Mouse (Mus musculus) regulatory T cell (primary cell): Measurements from ENCODE around the gene Tfe3.
"Not testable (repeated sequence)": the region's sequence is repeated elsewhere in the genome, so short reads cannot be mapped to it uniquely, and the experiment has no call there.

Experiments
- in situ Hi-C: fragments of 300-600 bp; cut with MboI, MseI; formaldehyde crosslinking; loops from one replicate; pipeline ENCODE4 v1.15.1; 2025; ENCODE audit warnings: high pct_unique_total_duplicates

Tfe3 gene

DNA sequence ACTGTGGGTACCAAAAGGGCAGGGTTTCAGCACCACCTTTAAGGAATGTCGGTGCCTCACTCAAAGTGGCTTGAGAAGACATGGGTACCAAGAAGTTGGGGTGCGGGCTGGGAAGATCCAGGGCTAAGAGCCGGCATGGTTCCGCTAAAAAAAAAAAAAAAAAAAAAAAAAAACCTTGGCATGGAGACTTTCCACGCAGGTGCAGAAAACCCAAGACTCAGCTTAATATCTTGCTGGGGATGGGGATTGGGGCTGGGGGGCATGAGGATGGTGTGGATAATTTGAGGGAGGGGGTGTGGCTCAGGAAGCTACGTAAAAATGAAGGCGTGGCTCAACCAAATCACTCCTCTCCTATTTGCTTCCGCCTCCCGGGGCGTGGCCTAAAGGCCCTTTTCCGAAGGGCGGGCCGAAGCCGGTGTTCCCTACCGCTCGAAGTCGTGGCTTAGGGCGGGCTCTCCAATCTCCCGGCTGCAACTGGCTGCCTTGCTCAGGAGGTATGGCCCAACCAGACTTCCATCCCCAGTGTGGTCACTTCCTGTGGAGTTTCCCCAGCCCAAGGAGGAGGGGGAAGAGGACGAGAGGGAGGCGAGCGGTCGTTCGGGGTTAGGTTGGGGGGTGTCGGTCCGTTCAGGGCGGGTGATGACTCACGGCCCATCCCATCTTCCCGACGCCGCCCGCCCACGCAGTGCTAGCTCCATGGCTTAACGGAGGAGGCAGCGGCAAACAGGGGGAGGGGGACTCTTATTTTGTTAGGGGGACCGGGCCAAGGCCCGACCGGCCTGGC lies at the start of gene Tfe3:
Gene Tfe3, plus strand, starts transcription at position 424 of the 784 bp plus-strand sequence.
- in situ Hi-C loops: no loop called here

DNA sequence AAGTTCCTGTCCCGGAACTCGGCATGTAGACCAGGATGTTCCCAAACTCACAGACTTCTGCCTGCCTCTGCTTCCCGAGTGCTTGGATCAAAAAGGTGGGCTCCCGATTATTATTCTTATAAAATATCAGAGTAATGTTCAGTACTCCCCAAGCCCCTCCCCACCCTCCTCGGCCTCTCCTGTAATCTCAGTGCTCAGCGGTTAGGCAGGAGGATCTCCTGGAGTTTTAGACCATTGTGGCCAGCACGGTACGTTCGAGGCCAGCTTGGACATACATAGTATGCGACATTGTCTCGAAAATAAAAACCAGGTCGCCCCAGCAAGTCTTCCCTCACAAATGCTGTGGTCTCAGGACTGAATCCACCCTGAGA lies 48.6 kb upstream of the Tfe3 start:
- in situ Hi-C loops: loop anchor here (5.0 kb wide), 1 partner anchor 384 kb away; no protein-coding TSS in a partner anchor

DNA sequence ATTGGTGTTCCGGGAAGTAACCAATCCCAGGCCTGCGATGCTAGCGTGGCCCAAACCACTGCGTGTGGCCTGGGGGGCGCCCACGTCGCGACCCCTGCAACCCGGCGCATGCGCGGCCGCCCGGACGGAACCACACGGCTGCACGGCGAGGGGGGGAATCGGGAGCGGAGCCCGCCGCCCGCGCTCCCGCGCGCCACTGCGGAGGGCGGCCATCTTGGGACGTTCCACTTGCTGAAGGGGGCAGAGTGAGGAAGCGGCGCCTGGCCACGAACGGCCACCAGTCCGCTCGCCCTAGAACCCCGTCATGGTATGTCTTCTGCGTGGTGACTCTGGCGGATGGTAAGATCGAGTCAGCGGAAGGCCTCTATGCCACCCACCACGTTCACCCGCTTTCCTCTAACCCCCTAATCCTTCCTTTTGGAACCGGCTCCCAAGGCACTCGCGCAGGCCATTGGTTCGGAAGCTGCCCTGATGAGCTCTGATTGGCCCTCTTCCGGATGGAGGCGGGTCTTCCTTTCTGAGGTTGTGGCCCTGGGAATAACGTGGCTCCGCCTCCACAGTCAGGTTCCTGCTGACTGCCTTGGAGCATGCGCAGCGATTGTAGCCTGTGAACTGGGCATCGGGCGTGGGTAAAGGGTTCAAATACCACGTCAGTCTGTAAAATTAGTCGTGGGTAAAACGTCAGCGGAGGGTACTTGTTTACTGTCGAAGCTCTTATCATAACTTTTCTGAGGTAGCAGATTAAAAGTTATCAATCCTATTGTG lies 48.0 kb upstream of the Tfe3 start, which contains the start of gene Wdr45:
Gene Wdr45, plus strand, starts transcription at position 199 of the 765 bp plus-strand sequence.
- in situ Hi-C loops: loop anchor here (5.0 kb wide), 1 partner anchor 383 kb away; no protein-coding TSS in a partner anchor

DNA sequence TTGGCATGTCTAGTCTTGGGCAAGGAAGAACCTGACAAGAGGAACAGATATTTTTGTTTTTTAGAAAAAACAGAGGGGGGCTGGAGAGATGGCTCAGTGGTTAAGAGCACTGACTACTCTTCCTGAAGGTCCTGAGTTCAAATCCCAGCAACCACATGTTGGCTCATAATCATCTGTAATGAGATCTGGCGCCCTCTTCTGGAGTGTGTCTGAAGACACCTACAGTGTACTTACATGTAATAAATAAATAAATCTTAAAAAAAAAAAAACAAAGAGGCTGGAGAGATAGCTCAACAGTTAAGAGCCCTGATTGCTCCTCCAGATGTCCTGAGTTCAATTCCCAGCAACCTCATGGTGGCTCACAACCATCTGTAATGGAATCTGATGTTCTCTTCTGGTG lies 46.3 kb upstream of the Tfe3 start:
- in situ Hi-C loops: not testable (repeated sequence)

DNA sequence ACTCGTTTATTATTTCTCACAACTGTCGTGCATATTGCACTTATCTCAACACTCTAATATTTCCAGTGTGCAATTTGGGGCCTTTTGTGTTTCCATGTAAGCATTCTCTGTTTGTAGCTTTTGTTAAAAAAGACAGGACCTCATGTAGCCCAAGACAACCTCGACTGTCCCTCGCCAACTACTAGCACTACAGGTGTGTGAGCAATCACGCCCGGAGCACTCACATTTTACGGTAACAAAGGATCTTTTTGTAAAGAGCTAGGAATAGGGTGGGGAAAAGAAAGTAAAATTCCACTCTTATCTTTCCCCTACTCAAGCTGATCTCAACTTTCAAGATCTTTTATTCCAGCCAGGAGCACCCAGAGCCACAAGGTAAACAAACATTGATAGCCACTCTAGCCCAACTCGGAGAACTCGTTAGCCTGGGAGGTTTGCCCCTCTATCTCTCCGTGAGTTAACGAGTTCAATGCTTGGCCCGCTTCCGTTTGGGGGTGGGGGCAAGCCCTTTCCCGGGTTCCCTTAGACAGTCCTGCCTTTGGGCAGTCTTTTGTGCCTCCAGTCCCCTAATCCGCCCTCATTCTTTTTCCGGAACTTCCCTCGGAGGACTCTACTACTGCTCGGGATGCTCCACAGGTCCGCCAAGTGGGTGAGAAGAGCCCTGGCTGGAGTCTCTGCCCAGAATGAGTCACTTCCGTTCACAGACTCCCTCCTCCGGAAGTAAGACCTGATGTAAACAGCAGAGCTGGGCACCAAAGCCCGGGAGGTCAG lies 40.7 kb upstream of the Tfe3 start, which contains the start of gene Gm45208:
Gene Gm45208, plus strand, starts transcription at position 732 of the 768 bp plus-strand sequence.
- in situ Hi-C loops: no loop called here

DNA sequence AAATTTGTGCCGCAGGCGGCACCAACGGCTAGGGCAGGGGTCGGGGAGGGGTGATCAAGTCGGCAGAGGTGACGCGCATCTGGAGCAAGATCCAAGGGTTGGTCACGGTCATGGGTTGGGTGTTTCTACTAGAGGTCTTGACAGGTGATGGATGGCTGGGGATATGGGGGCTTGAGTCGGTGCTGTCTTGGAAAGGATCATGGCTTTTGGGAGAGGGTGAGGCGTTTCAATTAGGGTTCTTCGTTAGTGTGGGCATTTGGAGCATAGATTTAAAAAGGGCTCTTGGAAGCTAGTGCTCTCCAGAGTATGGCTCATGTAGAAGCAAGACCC lies 40.1 kb upstream of the Tfe3 start:
- in situ Hi-C loops: no loop called here

DNA sequence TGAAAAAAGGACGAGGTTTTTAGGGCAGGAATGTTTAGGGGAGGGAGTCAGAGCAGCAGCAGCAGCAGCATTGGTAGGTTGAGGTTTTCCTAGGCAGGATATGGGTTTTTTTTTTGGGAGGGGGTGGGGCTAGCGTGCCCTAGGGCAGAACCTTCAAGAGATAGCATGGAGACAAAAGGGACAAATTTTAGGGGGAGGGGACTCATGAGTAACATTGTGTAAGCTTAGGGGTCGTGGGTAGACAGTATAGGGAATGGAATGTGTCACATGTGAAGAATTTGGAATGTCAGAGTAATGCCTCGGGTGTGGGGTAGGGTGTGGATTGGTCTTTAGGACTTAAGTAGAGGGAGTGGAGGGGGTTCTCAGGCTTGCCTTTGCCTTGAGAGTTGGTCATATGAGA lies 39.7 kb upstream of the Tfe3 start:
- in situ Hi-C loops: no loop called here

DNA sequence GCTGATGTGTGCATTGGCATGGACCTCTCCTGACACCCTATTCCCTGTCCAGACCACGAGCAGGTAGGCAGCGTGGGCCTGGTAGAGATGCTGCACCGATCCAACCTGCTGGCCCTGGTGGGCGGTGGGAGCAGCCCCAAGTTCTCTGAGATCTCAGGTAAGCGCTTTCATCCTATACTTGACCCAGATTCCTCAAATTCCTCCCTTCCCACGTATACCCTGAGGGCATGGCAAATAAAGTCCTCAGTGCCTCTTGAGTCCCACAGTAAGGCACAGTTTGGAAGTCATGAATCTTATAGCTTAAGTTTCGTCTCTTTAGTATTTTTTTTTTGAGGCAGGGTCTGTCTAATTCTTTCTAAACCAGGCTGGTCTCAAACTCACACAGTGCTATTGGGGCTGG lies 38.2 kb upstream of the Tfe3 start:
- in situ Hi-C loops: no loop called here

DNA sequence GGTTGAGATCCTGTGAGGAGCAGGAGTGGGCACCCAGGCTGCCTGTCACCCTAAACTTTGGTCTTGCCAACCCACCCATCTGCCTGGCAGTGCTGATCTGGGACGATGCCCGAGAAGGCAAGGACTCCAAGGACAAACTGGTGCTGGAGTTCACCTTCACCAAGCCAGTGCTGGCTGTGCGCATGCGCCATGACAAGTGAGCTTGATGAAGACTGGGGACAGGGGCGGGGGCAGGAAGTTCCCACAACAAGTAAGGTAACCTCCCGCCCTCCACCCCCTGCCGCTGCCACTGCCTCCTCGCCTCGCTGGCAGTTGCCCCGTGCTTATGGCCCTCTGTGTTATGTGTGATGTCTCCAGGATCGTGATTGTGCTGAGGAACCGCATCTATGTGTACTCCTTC lies 36.5 kb upstream of the Tfe3 start:
- in situ Hi-C loops: no loop called here

DNA sequence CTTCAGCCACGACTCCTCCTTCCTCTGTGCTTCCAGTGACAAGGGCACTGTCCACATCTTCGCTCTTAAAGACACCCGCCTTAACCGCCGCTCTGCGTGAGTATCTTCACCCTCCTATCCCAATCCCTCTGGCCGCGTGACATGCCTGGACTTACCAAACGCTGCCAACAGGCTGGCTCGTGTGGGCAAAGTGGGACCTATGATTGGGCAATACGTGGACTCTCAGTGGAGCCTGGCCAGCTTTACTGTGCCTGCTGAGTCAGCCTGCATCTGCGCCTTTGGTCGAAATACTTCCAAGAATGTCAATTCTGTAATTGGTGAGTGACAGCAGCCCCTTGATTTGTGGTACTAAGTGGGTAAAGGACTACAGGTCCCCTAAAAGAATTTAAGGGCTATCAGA lies 35.2 kb upstream of the Tfe3 start:
- in situ Hi-C loops: no loop called here

DNA sequence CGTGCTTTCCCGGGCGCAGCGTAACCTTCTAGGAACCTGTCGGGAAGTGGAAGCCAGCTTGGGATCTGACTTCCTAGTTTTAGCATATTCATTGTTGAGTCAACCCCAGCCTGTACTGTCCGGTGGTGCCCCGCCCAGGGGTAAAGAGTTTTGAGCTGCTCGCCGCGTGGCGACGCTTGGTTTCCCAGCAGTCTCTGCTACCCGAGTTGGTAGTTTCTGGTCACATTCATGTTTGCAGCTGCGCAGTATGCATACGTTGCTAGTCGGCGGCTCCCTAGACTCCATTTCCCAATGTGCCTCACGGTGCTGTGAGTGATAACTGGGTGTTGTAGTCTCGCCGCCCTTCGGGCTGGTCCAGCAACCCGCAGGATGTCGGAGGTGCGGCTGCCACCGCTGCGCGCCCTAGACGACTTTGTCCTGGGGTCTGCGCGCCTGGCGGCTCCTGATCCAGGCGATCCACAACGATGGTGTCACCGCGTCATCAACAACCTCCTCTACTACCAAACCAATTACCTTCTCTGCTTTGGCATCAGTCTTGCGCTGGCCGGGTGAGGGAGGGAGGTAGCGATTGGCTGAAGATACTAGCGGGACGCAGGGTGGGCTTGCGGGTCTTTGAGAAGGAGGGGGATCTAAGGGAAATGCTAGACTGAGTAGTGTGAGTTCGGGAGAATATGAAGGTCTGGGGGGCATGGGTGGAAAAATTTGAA lies 34.0 kb upstream of the Tfe3 start, which contains the start of gene Praf2:
Gene Praf2, plus strand, starts transcription at position 225 of the 707 bp plus-strand sequence.
- in situ Hi-C loops: no loop called here

DNA sequence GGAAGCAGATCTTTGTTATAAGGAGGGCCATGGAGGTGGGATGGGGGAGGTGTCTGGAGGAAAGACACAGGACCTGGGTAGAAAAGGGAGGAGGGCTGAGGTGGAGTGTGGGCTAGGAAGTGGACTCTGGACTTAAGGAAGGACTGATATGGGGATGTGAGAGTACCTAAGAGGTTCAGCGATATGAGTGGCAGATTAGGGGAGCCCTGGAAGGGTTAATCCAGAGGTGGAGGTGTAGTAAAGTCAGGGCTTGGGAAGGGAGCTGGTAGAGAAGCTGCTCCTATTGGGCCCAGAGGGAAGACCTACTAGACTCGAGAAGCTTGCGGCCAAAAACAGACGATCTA lies 33.5 kb upstream of the Tfe3 start:
- in situ Hi-C loops: no loop called here

DNA sequence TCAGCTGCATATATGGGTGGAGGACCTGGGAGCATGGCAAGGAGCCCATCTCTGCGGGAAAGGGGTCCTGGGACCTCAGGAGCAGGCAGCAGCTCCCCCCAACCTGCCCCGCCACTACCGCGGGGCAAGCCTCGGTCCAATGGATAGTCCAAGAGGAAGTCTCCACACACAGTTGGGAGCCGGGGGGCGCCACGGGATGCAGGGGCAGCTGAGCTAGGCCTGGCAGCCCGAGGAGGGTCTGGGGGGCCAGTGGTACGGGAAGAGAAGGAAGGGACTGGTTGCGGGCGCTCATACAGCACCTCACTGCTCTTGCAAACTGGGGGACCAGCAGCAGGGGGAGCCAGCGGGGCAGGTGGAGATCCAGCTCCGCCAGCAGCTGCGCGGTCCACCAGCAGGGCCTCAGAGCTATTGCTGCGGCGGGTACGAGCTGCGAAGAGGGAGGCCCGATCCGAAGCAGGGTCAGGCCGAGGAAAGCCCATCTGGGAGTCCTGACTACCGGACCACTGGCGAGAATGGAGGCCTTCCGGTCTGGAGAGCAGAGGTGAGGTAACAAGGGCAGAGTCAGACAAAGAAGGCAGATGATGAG lies 28.7 kb upstream of the Tfe3 start:
- in situ Hi-C loops: no loop called here

DNA sequence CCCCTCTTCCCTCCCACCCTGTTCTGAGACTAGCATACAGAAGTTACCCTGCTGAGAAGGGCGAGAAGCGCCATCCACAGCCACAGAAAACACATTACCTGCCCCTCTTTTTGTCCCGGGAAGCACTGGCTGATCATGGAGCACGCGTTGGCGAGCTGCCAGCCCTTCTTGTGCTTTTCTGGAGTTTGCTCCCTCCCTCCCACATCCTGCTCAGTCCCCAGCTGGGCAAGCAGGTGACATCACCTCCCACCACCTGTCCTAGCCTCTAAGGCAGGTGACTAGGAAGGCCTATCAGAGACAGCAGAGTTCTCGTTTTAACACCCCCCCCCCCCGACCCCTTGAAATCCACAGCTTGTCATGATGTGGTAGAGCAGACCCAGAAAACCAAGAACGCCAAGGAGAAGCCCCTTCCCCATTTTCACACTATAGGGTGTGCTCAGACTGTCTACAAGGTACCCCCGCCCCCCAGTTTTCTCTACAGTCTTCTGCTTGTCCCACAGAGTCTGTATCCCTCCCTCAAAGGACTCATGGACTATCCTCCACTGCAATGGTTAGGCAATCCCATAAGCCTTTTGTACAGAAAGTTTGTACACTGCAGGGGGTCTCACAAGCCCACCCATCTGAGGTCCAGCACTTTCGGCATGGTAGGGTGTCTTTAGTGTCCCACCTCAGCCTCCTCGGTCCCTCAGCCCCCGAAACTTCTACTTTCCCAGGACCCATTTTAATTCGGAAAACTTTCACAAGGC lies 22.9 kb upstream of the Tfe3 start:
- in situ Hi-C loops: no loop called here

DNA sequence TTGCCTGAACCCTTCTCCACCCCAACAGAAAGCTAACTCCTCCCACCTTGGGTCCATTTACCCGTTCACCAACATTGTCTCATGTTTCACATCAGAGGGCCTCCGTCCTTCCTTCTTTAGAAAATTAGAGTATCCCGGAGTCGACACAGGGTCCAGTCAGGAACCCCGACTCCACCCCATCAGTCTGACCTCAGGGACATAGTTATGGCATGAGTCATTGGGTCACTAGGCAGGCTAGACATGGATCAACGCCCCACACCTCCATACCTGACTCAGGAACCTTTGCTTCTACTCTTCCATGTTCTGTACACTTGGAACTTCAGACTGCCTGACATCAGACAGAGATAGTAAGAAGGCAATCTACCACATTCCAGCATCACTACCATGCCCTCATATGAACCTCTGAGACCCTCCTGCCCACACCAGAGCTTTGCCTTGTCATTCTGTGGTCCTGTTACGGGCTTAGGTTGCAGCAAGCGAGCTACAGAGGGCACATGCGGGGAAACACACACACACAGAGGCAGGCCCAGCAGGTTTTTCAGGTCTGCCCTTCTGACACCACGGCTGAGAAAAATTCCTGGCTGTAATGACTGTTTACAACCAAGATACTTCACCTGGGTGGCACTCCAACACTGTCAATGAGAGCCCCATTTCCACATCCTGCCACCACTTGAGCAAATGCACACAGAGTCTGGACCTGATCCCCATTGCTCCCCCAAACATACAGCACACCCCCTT lies 22.1 kb upstream of the Tfe3 start:
- in situ Hi-C loops: no loop called here

DNA sequence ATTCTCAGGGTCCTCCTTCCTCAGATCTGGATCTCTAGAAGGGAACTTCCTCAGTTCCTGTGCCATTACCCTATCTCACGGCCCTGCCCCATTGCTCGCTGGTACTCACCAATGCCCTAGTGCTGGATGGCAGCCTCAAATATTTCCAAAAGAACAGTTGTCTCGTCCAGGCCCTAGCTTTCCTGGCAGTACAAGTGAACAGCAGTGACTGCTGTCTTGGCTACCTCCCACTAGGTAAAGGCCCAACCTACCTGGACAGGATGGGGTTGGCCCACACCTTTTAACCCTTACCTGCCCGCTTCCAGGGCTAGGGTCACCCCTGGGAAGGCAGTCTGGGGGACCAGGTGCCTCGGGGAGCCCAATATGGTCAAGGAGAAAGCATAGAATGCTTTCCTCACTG lies 21.3 kb upstream of the Tfe3 start:
- in situ Hi-C loops: no loop called here

DNA sequence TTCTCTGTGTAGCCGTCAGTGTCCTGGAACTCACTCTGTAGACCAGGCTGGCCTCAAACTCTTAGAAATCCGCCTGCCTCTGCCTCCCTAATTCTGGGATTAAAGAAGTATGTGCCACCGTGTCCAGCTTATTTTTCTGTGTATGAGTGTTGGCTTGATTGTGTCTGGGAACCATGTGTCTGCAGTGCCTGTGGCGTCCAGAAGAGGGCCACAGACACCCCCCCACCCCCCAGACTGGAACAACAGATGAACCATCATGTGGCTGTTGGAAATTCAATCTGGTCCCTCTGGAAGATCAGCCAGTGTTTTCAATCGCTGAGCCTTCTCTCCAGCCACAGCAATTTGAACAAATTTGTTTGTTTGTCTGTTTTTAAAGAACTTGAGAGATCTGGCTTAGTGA lies 18.9 kb upstream of the Tfe3 start:
- in situ Hi-C loops: no loop called here

DNA sequence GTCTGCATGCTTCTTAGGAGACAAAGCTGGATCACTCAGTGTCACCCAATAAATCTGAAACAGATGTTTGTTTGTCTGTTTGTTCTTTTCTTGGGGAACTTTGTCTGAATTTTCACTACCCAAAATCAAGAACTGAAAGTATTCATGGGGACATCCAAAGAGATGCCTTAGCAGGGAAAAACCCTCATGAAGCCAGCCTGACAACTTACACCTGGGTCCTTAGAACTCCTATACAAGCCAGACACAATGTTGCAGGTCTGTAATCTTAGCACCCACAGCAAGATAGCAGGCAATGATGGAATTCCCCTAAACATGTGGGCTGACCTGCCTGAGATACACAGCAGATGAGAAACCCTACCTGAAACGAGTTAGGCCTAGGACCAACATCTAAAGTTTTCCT lies 17.4 kb upstream of the Tfe3 start:
- in situ Hi-C loops: loop anchor here (5.0 kb wide), 1 partner anchor 82 kb away; no protein-coding TSS in a partner anchor

DNA sequence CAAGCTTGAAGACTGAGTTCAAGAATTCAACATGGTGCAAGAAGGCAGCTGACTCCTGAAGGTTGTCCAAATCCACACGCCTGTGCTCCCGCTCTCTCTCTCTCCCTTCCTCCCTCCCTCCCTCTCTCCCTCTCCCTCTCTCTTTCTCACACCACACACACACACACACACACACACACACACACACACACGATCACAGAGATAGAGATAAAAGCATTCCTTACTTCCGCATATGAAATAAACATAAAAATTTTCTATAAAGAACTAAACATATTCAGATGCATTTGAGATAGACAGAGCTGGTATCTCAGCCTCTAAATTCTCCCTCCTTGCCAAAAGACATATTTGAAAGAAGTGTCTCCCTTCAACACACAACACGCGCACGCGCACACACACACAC lies 16.9 kb upstream of the Tfe3 start:
- in situ Hi-C loops: loop anchor here (5.0 kb wide), 1 partner anchor 82 kb away; no protein-coding TSS in a partner anchor
